Mouse (Mus musculus) limb, embryonic 11.5 days (tissue): ENCODE data around the gene Gm48551. TPM values are rescaled to one million over a fixed set of nuclear protein-coding genes. Genes with fewer than 3 reads are reported as not detected.

Experiments used
- ATAC-seq: fragments of 200-750 bp; cut with Nextera tagmentation; 2 replicates; pipeline ENCODE4 v1.8.0; 2017; ENCODE audit warnings: low read depth; ENCODE audit not compliant: insufficient number of reproducible peaks, low FRiP score, low TSS enrichment
- DNase-seq: peaks from one replicate; pipeline ENCODE4 v3.0.0-alpha.2; 2015; ENCODE audit warnings: low spot score
- H3K27ac ChIP-seq: fragments of 300-500 bp; sonication (generic); replicated peaks from 2 replicates; pipeline ENCODE4 v1.5.1; 2014; ENCODE audit warnings: low read depth, mild to moderate bottlenecking, low read length
- H3K27me3 ChIP-seq: fragments of 300-500 bp; sonication (generic); 2 replicates; pipeline ENCODE4 v1.6.1; 2014; ENCODE audit warnings: mild to moderate bottlenecking, low read length, mixed read lengths; ENCODE audit not compliant: control insufficient read depth, insufficient read depth
- H3K36me3 ChIP-seq: fragments of 300-500 bp; sonication (generic); 2 replicates; pipeline ENCODE4 v1.6.1; 2014; ENCODE audit warnings: mild to moderate bottlenecking, low read length, moderate library complexity, mixed read lengths; ENCODE audit not compliant: control insufficient read depth, insufficient read depth
- H3K4me1 ChIP-seq: fragments of 300-500 bp; sonication (generic); 2 replicates; pipeline ENCODE4 v1.6.1; 2014; ENCODE audit warnings: low read length, mixed read lengths; ENCODE audit not compliant: control insufficient read depth, insufficient read depth
- H3K4me2 ChIP-seq: fragments of 300-500 bp; sonication (generic); 2 replicates; pipeline ENCODE4 v1.6.1; 2014; ENCODE audit warnings: low read depth, mild to moderate bottlenecking, moderate library complexity; ENCODE audit not compliant: severe bottlenecking
- H3K4me3 ChIP-seq: fragments of 300-500 bp; sonication (generic); 2 replicates; pipeline ENCODE4 v1.5.1; 2014; ENCODE audit warnings: low read depth, low read length
- H3K9ac ChIP-seq: fragments of 300-500 bp; sonication (generic); 2 replicates; pipeline ENCODE4 v1.6.1; 2014; ENCODE audit warnings: mild to moderate bottlenecking, low read length
- H3K9me3 ChIP-seq: fragments of 300-500 bp; sonication (generic); 2 replicates; pipeline ENCODE4 v1.6.1; 2016; ENCODE audit warnings: low read length; ENCODE audit not compliant: control insufficient read depth
- WGBS: fragments of 180-500 bp; shearing (Covaris S2); extraction: QIAGEN DNeasy Blood & Tissue Kit; methylation state at CpG from one replicate; pipeline ENCODE4 v1.1.7; 2014; 5-methylcytosine and 5-hydroxymethylcytosine counted together
- polyA plus RNA-seq: library from polyadenylated mRNA; unstranded; fragments of >200 nt; fragmentation: Nextera tagmentation; extraction: Ambion mirVana; gene quantifications from 2 replicates; pipeline ENCODE4 v1.2.1, GENCODE M21; 2014

Gm48551 gene
- polyA plus RNA-seq, 1 experiment from 2014 or later = 2.1 TPM

DNA sequence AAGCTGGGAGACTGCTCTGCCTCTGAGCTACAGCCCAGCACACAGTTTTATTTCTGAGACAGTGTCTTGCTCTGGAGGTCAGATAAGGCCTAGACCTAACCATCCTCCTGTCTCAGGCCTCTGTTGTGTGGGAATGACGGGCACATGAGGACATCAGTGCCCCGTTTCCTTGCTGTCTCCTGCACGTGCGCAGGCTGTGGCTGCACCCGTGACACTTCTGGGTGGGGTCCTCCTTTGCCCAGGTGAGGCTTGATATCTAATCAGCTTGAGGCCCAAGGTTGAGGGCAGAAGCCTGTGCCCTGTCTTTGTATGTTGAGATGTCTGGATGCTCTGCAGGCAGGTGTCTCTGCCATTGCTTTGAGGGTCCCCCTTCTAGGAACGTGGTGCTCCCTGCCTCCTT is 8.0 kb downstream of the Gm48551 start:
- 86% methylated on average over 6 of the region's 6 CpGs for WGBS
- H3K4me2 ChIP-seq = no peak overlapping the region
- H3K4me1 ChIP-seq = peaks cover 8% of the 10 kb centered on the region; the same call in 1 of the 2 replicates
- peaks cover 8% of the 10 kb centered on the region; the same call in 1 of the 2 replicates for H3K36me3 ChIP-seq
- no peak overlapping the region; the same call in 1 of the 2 replicates for H3K27ac ChIP-seq
- no peaks in the 10 kb centered on the region for H3K27me3 ChIP-seq
- DNase-seq = no peak
- no peak overlapping the region for H3K4me3 ChIP-seq
- H3K9ac ChIP-seq = no peak overlapping the region
- no peaks in the 10 kb centered on the region for H3K9me3 ChIP-seq
- ATAC-seq = no peak

DNA sequence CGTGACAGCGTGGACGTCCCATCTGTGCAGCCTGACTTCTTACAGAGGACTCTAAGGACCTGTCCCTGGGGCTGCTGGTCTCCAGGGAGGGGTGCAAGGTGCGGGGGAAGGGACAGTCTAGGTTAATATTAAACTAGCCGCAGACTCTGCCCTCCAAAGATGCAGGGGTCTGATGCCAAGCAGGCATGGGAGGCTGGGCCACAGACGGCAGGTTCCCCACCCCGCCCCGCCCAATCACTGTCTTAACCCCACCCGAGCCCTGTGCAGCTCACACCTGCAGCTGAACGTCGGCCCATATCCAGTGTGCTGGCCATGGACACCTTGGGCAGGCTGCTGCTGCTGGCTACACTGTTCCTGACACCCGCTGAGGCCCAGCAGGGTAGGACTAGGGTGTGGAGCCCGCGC is 8.5 kb downstream of the Gm48551 start, which contains the start of gene Smim24:
Gene Smim24 (plus strand): TSS at position 271 of the 405 bp plus-strand sequence.
- H3K4me1 ChIP-seq = peaks cover 9% of the 10 kb centered on the region; the same call in 1 of the 2 replicates
- H3K9ac ChIP-seq = peak within 1 kb of the TSS; percentile 40; the same call in 1 of the 2 replicates
- DNase-seq = no peak
- H3K4me2 ChIP-seq = peak within 1 kb of the TSS; percentile 24
- H3K27ac ChIP-seq = no peak within 1 kb of the TSS; the same call in none of the 2 replicates
- H3K27me3 ChIP-seq = no peaks in the 10 kb centered on the region
- WGBS = 60% methylated on average over 14 of the region's 14 CpGs
- peaks cover 6% of the 10 kb centered on the region; the same call in 1 of the 2 replicates for H3K36me3 ChIP-seq
- no peaks in the 10 kb centered on the region for H3K9me3 ChIP-seq
- peak within 1 kb of the TSS; percentile 17; the same call in 1 of the 2 replicates for H3K4me3 ChIP-seq
- no peak for ATAC-seq

GRCm38 (mm10) chr10:81393456-81394063 is 9.3 kb downstream of the Gm48551 start:
- Histone ChIP-seq H3K4me1 (peaks cover 10% of the 10 kb centered on the region; the same call in 1 of the 2 replicates), H3K4me2 (peak overlapping the region; percentile 24), H3K4me3 (peak overlapping the region; percentile 17; the same call in 1 of the 2 replicates), H3K36me3 (peaks cover 4% of the 10 kb centered on the region; the same call in 1 of the 2 replicates), H3K27ac (no peak overlapping the region; the same call in 1 of the 2 replicates), H3K27me3 (no peaks in the 10 kb centered on the region), H3K9ac (peak overlapping the region; percentile 40; the same call in 1 of the 2 replicates), H3K9me3 (no peaks in the 10 kb centered on the region)
- WGBS = 5% methylated on average over 19 of the region's 19 CpGs
- no peak for DNase-seq
- ATAC-seq = no peak

- Histone ChIP-seq H3K4me3 (no peak overlapping the region), H3K9ac (no peak overlapping the region), H3K4me2 (no peak overlapping the region), H3K36me3 (peaks cover 8% of the 10 kb centered on the region; the same call in 1 of the 2 replicates), H3K4me1 (peaks cover 10% of the 10 kb centered on the region; the same call in 1 of the 2 replicates), H3K27ac (no peak overlapping the region), H3K9me3 (no peaks in the 10 kb centered on the region), H3K27me3 (no peaks in the 10 kb centered on the region; the same call in 1 of the 2 replicates)
- ATAC-seq = no peak
- WGBS = 11% methylated on average over 5 of the region's 5 CpGs
- peak; percentile 90 for DNase-seq
These were observed 10.9 kb downstream of the Gm48551 start for GRCm38 (mm10) chr10:81395127-81395526.

GRCm38 (mm10) chr10:81395865-81396264 is 11.6 kb downstream of the Gm48551 start:
- Histone ChIP-seq H3K27me3 (peaks cover 4% of the 10 kb centered on the region; the same call in 1 of the 2 replicates), H3K27ac (no peak overlapping the region), H3K4me2 (no peak overlapping the region), H3K9me3 (no peaks in the 10 kb centered on the region), H3K4me1 (peaks cover 14% of the 10 kb centered on the region), H3K9ac (no peak overlapping the region), H3K36me3 (peaks cover 11% of the 10 kb centered on the region; the same call in 1 of the 2 replicates), H3K4me3 (no peak overlapping the region)
- no peak for DNase-seq
- 80% methylated on average over 4 of the region's 4 CpGs for WGBS
- ATAC-seq = no peak

- ATAC-seq (no peak), DNase-seq (no peak)
- Histone ChIP-seq H3K4me1 (peaks cover 19% of the 10 kb centered on the region), H3K4me2 (no peak overlapping the region), H3K4me3 (no peak overlapping the region), H3K27ac (no peak overlapping the region), H3K9ac (no peak overlapping the region), H3K9me3 (no peaks in the 10 kb centered on the region), H3K27me3 (peaks cover 4% of the 10 kb centered on the region; the same call in 1 of the 2 replicates), H3K36me3 (peaks cover 11% of the 10 kb centered on the region; the same call in 1 of the 2 replicates)
- WGBS = 72% methylated on average over 5 of the region's 5 CpGs
These were observed 12.5 kb downstream of the Gm48551 start for GRCm38 (mm10) chr10:81396749-81397148.

DNA sequence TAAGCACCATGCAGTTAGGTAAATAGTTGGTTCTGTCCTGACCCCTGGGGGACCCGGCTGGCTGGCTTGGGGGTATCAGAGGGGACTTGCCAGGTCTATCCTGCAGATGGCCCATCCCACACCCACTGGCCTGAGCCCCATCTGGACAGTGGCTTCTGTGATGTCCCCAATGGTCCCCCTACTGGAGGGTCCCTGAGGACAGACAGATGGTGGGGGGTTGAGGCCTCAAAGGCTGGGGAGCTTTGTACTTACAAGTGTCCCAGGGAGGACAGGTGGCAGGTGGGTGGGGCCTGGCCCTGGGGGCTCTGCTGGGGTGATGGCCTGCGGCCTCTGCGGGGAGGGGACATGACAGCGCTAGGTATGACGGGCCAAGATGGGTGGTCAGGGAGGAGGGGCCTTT is 15.0 kb downstream of the Gm48551 start:
- ATAC-seq (no peak), DNase-seq (no peak)
- WGBS = 58% methylated on average over 5 of the region's 5 CpGs
- no peak overlapping the region for H3K4me3 ChIP-seq
- peaks cover 31% of the 10 kb centered on the region for H3K4me1 ChIP-seq
- no peak overlapping the region for H3K9ac ChIP-seq
- H3K27me3 ChIP-seq = peaks cover 4% of the 10 kb centered on the region; the same call in 1 of the 2 replicates
- H3K9me3 ChIP-seq = no peaks in the 10 kb centered on the region
- H3K27ac ChIP-seq = no peak overlapping the region
- no peak overlapping the region for H3K4me2 ChIP-seq
- H3K36me3 ChIP-seq = peaks cover 11% of the 10 kb centered on the region; the same call in 1 of the 2 replicates

DNA sequence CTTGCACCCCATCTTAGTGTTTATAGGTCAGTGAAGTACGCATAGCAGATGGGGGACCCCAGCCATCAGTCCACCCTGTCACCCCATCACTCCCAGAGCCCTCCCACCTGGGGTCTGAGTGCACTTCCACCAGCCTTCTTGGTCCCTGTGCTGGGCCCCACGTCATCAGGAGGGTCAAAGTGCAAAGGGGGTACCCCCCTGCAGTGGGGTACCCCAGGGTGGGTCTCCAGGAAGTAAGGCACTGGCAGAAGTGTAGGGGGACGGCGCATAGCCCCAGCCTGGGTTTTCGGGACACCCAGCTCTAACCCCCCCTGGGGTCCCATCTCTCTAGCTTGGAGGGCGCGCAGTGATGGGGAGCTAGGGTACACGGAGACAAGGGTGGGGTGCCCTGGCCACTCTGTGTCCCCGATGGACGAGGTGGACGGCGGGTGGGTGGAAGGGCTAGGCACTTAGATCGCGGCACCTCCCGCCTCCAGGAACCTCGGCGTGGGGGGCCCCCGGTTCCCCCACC is 15.6 kb downstream of the Gm48551 start:
- WGBS = 72% methylated on average over 18 of the region's 18 CpGs

More for the DNA sequence above, 15.6 kb downstream of the Gm48551 start:
- Histone ChIP-seq H3K4me3 (no peak overlapping the region), H3K27ac (no peak overlapping the region), H3K4me2 (no peak overlapping the region), H3K9ac (no peak overlapping the region), H3K27me3 (peaks cover 4% of the 10 kb centered on the region; the same call in 1 of the 2 replicates), H3K36me3 (peaks cover 11% of the 10 kb centered on the region; the same call in 1 of the 2 replicates), H3K4me1 (peaks cover 32% of the 10 kb centered on the region), H3K9me3 (no peaks in the 10 kb centered on the region)
- ATAC-seq (no peak), DNase-seq (no peak)
